Mouse (Mus musculus) CD4-positive, CD25-positive, alpha-beta regulatory T cell, adult 4 months (primary cell): ENCODE data around the gene Clcc1. TPM values are rescaled to one million over a fixed set of nuclear protein-coding genes. Genes with fewer than 3 reads are reported as not detected.

Source experiments
- ATAC-seq: one replicate; pipeline ENCODE4 v1.8.0; 2017
- polyA plus RNA-seq, 2 experiments: library from polyadenylated mRNA; unstranded; fragments of 100-300 nt; shearing (Covaris generic); gene quantifications; one replicate each; pipeline ENCODE4 v1.2.1; 2017

Gene Clcc1
- polyA plus RNA-seq, 2 experiments from 2014 or later = 69.6 to 75.5 TPM

DNA sequence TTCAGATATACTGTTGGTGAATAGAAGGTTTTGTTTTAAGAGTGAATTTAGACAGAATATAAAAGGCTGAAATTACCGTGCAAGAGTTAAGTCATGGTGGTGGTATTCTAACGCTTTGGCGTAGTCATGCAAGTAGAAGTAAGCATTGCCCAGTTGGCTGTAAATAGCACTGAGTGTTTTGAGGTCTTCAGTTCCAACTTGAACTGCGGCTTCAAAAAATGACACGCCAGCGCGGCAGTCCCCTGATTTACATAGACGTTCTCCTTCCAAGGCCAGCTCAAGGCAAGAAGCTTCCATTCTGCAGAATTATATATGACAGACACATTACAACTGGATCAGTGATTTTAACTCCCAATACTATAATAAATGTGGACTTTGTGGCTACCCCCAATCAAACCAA is 49.1 kb downstream of the Clcc1 start:
- ATAC-seq = no peak

DNA sequence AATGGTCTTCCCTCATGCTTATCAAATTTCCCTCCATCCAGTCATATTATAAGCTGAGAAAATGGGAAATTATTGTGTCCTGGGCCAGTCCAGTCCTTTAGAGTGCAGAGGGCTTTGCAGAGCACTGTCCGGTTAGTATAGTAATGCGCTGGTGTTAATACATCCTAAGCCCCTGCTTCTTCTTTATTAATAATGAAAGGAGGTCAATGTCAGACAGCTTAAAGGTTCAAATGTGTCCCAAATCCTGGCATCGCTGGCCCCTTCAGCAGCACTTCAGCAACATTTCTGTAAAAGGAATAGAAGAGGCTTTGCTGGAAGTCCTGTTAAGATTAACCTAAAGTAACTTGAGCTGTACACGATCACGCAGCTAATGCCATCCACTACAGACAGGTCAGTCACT is 57.6 kb downstream of the Clcc1 start:
- no peak for ATAC-seq

DNA sequence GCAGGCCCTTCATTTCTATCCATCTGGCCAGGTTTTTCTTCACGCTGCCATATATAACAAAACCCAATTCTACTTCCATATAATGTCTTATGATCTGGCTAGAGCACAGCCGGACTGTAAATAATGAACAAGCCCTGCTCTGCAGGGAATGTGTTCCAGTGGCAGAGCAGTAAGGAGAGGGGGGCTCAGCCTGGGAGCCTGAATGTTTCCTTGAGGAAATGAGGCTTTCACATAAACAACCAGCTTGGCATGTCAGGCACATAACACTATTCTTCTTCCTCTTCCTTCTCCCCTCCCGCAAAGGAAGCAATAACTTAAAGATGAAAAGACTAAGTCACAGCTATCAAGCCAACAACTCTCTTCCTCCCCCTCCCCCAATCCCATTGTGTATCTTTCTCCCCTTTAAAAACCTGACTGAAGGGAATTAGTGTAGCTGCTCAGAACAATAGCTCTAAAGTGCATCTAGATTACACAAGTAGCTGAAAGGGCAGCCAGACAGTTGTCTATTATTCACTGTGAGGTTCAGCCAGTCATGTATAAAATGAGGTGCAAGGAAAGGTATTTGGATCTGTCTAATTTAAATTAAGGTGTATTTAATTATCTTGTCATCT is 59.5 kb downstream of the Clcc1 start:
- ATAC-seq = no peak

DNA sequence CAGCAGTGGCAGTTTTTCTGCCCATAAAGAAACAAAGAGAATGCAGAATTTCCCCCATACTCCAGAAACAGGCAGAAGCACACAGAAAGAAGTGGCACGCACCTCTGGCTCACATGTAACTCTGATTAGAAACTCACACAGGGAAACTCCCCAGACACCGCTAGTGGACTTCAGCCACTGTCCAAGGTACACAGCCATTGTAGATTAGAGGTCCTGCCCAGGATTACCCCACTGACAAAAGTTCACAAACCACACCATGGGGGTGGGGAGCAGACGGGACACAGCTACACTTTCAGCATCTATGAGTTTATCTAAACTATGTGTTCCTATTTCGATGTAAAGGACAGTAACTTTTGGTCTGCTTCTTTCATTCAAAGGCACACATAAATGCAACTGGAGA is 61.1 kb downstream of the Clcc1 start:
- ATAC-seq = no peak

DNA sequence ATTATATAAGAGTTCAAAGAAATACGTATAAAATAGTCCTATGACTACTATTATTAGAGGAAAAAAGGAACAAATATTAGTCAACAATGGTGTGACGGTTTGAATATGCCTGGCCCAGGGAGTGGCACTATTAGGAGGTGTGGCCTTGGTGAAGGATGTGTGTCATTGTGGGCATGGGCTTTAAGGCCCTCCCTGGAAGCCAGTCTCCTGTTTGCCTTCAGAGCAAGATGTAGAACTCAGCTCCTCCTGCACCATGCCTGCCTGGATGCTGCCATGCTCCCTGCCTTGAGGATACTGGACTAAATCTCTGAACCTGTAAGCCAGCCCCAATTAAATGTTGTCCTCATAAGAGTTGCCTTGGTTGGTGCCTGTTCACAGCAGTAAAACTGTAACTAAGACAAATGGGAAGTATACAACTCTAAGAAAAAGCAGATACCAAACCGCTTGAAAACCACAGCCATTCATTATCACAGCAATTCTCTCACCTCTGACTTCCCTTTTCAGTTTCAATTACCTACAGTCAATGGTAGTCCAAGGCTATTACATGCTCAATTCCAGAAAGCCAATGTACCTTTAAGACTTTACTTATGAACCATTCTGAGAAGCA is 64.3 kb downstream of the Clcc1 start:
- no peak for ATAC-seq

DNA sequence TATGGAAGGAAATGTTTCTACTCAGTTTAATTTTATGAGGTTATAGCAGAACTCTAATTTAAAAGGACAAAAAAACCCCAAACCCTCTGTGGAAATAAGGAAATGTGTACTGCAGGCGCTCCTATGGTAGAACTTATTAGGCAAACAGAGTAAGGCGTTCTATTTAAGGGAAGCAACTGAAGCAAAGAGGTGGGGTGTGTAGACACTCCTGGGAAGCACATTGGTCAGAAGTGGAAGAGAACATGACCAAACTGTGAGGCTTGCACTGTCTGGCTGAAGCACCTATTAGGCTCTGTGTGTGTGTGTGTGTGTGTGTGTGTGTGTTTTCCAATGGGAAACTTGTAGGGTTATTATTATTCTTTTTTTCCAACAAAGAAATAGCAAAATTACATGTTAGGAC is 65.6 kb downstream of the Clcc1 start:
- no peak for ATAC-seq

DNA sequence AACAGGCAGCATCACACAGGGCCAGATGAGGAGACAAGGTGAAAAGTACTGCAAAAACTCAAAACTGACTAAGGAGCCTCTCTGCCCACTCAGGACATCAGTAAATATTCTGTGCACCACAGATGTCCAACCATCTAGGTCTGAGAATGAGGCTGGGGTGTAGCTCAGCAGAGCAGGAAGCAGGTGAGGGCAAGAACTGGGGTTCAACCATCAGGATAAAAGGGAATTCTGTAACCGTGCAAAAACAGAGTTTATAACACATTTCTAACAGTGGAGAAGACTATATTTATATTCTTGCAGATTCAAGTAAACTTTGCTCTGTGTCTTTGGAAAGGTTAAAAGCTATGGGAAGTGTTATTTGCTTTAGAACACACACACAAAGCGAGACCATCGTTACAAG is 66.0 kb downstream of the Clcc1 start:
- ATAC-seq = no peak

DNA sequence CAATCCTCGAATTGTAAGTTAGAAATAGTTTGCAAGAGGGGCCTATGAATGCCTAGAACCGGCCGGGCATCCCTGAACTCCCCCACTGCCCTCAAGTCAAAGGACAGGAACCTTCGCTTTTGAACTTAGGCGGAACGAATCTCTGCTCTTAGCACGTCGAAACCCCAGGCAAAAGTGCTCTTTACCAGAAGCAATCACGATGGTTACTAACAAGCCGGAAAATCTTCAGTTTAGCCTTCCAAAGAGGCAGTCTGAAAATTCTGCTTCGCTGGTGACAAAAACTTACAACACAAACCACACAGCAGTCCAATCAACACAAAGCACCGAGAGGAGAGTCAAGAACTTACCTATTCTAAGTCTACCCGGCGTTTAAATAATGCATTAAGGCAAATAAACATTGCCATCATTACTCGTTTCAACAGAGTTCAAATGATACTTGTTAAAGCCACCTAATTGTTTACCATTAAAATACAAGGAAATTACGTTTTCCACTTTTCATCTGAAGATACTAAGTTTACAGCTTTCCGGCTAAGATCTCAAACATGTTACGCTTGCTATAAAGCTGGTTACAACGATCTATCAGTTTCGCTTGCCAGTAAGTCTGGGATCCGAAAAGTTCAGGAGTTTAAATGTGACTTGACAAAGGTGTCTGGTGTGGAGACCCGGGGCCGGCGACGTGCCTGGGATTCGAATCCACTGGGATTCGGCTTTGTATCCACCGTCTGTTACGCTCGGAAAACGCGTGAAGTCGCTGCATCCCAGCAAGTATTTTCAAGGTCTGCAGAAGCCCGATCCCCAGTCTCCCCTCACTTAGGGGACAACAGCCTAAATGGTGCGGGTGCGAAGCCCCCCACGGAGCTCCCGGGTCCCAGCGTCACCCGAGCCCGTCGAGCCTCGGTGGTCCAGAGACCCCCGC is 67.6 kb downstream of the Clcc1 start:
- no peak for ATAC-seq

DNA sequence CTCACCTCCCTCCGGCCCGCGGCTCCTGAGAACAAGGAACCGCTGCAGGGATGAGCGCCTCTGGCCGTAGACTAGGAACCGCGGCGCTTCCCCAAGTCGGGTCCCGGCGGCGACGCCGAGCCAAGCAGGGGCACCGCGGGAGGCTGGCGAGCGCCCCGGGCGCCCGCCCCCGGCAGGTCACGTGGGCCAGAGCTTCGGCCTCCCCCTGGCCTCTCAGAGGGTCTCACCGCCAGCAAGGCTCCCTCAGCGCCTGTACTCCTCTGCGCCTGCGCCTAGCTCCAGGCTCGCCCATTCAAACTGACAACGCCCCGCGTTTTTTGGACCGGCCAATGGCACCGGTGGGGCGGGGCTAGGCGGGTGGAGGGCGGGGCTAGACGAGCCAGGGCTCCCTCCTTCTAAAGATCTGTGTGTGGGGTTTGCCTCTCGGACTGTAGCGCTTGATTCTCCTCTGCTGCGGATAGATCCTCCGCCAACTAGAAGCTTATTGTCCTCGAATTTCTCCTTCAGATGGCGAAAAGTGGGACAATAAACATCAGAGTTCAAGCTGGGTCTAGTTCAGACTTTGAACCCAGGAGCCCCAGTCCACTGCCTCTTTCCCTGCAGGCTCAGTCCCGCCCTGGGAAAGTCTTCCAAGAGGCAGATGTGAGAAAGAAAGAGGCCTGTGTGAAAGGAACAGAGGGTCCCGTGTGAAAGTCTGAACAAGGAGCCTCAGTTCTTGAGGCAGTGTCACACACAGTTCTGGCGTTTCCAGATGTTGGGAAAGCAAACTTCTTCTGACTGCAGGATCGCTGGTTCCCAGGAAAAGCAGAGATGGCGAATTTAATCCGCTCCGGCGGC is 68.5 kb downstream of the Clcc1 start, which contains the start of gene Gpsm2:
TSS of gene Gpsm2 (minus strand) at position 274 of the 837 bp plus-strand sequence.
- ATAC-seq = peak; percentile 92

DNA sequence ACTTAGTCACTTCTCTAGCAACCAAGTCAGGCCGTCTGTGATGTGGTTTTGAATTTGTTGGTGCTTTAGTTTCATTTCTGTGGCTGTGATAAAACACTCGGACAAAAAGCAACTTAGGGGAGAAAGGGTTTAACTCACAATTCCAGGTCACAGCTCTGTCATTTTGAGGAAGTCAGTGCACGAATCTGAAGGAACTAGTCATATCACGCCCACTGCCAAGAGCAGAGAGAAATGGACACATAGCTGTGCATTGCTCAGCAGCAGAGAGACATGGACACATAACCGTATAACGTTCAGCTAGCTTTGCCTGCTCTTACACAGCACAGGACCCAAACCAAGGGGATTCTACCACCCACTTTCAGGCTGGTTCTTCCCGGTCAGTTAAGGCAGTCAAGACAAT is 72.7 kb downstream of the Clcc1 start:
- ATAC-seq = no peak

DNA sequence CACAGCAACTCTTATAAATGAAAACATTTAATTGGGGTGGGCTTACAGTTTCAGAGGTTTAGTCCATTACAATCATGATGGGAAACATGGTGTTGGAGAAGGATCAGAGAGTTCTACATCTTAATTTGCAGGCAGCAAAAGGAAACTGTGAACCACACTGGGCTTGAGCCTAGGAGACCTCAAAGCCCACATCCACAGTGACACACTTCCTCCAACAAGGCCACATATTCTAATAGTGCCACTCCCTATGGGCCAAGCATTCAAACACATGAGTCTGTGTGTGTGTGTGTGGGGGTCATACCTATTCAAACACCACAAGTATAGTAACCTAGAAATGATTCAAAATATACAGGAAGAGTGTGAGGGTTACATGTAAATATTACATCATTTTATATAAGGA is 73.6 kb downstream of the Clcc1 start:
- ATAC-seq = no peak

DNA sequence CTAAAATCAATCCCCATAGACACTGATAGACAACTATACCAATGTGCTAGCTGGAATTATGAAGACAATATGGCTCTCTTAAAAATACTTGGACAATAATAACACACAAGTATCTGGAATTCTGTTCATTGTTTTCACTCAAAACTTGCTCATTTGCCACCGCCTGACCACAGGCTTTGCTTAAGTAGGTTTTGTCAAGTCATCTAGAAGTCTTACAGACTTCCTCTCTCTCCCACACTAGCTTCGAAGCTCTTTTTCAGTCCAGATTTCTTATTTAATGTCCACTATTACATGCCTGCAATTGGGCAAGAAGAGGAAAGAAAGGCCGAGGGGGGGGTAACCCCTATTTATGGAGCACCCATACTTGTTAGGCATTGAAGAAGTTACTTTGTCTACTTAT is 74.1 kb downstream of the Clcc1 start:
- ATAC-seq = no peak

Other genes starting within 250 kb of the Clcc1 start
- 1 to 10 TPM in 1 of 2 experiments, under 1 TPM in 1; 0.61 to 2.1 TPM for gene Celsr2, start 238.4 kb upstream of the Clcc1 start, polyA plus RNA-seq
- 100 to 1,000 TPM; 164 to 188 TPM for gene Sars, start 208.7 kb upstream of the Clcc1 start, polyA plus RNA-seq
- gene 1700013F07Rik, start 119.8 kb upstream of the Clcc1 start, polyA plus RNA-seq = under 1 TPM in 1 of 2 experiments, not detected in 1; 0.43 TPM
- gene 5330417C22Rik, start 117.4 kb upstream of the Clcc1 start, polyA plus RNA-seq = 1 to 10 TPM in 1 of 2 experiments, under 1 TPM in 1; 0.66 to 1.1 TPM
- gene Tmem167b, start 91.4 kb upstream of the Clcc1 start, polyA plus RNA-seq = 10 to 100 TPM; 29.0 to 38.9 TPM
- 10 to 100 TPM; 20.4 to 21.2 TPM for gene Taf13, start 82.2 kb upstream of the Clcc1 start, polyA plus RNA-seq
- gene Wdr47, start 62.6 kb upstream of the Clcc1 start, polyA plus RNA-seq = 1 to 10 TPM; 5.3 to 6.8 TPM
- gene Gpsm2, start 68.4 kb downstream of the Clcc1 start, polyA plus RNA-seq = 1 to 10 TPM in 1 of 2 experiments, under 1 TPM in 1; 0.82 to 2.1 TPM
- not detected for gene Aknad1, start 85.7 kb downstream of the Clcc1 start, polyA plus RNA-seq
- gene Stxbp3, start 186.6 kb downstream of the Clcc1 start, polyA plus RNA-seq = 10 to 100 TPM; 76.9 to 97.7 TPM
- under 1 TPM; 0.22 to 0.68 TPM for gene Fndc7, start 236.1 kb downstream of the Clcc1 start, polyA plus RNA-seq